In genomic region chr5:139371118-139371517, GRCm38 (mm10) we compare ENCODE assay signal across 8 mouse cellular contexts. TPM values are rescaled to one million over a fixed set of nuclear protein-coding genes. Genes with fewer than 3 reads are reported as not detected.
DNase-seq lines count a peak whose midpoint lies in the region; ATAC-seq and TF ChIP-seq lines count a peak whose summit lies in the region.

No protein-coding gene starts in this region.

- TF ChIP-seq CTCF in forebrain, postnatal 0 days (IDR thresholded peaks at IDR 0.05; ENCODE audit: low read depth) = no peak

- peak overlapping the region; percentile 72 for H3K4me3 ChIP-seq in heart, embryonic 13.5 days
- H3K4me3 ChIP-seq in ES-E14 (ENCODE audit: insufficient read depth in 1 of 2, low read depth in 1 of 2, low read length in 2 of 2, poor library complexity in 1 of 2, severe bottlenecking in 1 of 2) = no peak overlapping the region
- no peak overlapping the region; the same call in 1 of the 2 replicates for H3K4me3 ChIP-seq in forebrain, postnatal 0 days (ENCODE audit: low read depth, low read length)
- H3K4me3 ChIP-seq in liver, embryonic 16.5 days (ENCODE audit: low read depth, low read length) = peak overlapping the region; percentile 75

- no peaks in the 10 kb centered on the region for H3K27me3 ChIP-seq in heart, embryonic 13.5 days (replicated peaks)
- no peaks in the 10 kb centered on the region for H3K27me3 ChIP-seq in forebrain, postnatal 0 days (ENCODE audit: insufficient read depth, low read length)
- H3K27me3 ChIP-seq in liver, embryonic 16.5 days (ENCODE audit: control insufficient read depth, insufficient read depth, low read depth, low read length) = no peaks in the 10 kb centered on the region

- H3K36me3 ChIP-seq in heart, embryonic 13.5 days = no peaks in the 10 kb centered on the region
- no peaks in the 10 kb centered on the region for H3K36me3 ChIP-seq in ES-E14 (ENCODE audit: control insufficient read depth, insufficient read depth, low read length, poor library complexity, severe bottlenecking)
- H3K36me3 ChIP-seq in forebrain, postnatal 0 days (ENCODE audit: insufficient read depth) = no peaks in the 10 kb centered on the region
- H3K36me3 ChIP-seq in liver, embryonic 16.5 days (ENCODE audit: control insufficient read depth, insufficient read depth) = no peaks in the 10 kb centered on the region

- no peak for DNase-seq in heart, postnatal 4 days
- DNase-seq in ES-E14 (ENCODE audit: low read depth, low spot score) = no peak
- DNase-seq in forebrain, postnatal 0 days = no peak
- no peak for DNase-seq in adrenal gland, postnatal 4 days (ENCODE audit: low spot score in 2 of 2)
- no peak for DNase-seq in spleen, postnatal 4 days (ENCODE audit: low spot score in 2 of 2)
- DNase-seq in urinary bladder, postnatal 36 days (ENCODE audit: low spot score in 2 of 2) = no peak

- H3K9ac ChIP-seq in heart, embryonic 13.5 days = peak overlapping the region; percentile 96
- H3K9ac ChIP-seq in ES-E14 (ENCODE audit: insufficient read depth, low read depth, low read length, poor library complexity, severe bottlenecking) = peak overlapping the region; percentile 84; the same call in 1 of the 2 replicates
- 0 out of 2 replicates have a peak overlapping the region, but pooled peaks have one; percentile 96 for H3K9ac ChIP-seq in forebrain, postnatal 0 days
- H3K9ac ChIP-seq in liver, embryonic 16.5 days (ENCODE audit: low read depth, low read length) = peak overlapping the region; percentile 96

- in situ Hi-C loops in ES-E14 (cut with MboI; ENCODE audit: low sequenced_read_pairs in 2 of 2, unreplicated experiment in 2 of 2) = no loop called here

- H3K4me2 ChIP-seq in heart, embryonic 13.5 days = peak overlapping the region; percentile 88
- peak overlapping the region; percentile 92 for H3K4me2 ChIP-seq in forebrain, postnatal 0 days (ENCODE audit: low read depth)
- peak overlapping the region; percentile 98 for H3K4me2 ChIP-seq in liver, embryonic 16.5 days (ENCODE audit: low read depth, low read length)

- WGBS in heart, embryonic 13.5 days = 60% methylated on average over 5 of the region's 5 CpGs
- WGBS in forebrain, postnatal 0 days = 56% methylated on average over 5 of the region's 5 CpGs
- 67% methylated on average over 5 of the region's 5 CpGs for WGBS in liver, embryonic 16.5 days (ENCODE audit: insufficient replicate concordance)

- H3K4me1 ChIP-seq in heart, embryonic 13.5 days = peaks cover 42% of the 10 kb centered on the region
- H3K4me1 ChIP-seq in ES-E14 (ENCODE audit: control insufficient read depth in 2 of 2, insufficient read depth in 2 of 2, low read length in 2 of 2, poor library complexity in 1 of 2) = peaks cover 2 to 25% of the 10 kb centered on the region in 2 experiments; a peak in 3 of 4 replicates
- H3K4me1 ChIP-seq in forebrain, postnatal 0 days (ENCODE audit: insufficient read depth) = 0 out of 2 replicates have a peak, but pooled peaks cover 5% of the 10 kb centered on the region
- H3K4me1 ChIP-seq in liver, embryonic 16.5 days (ENCODE audit: control insufficient read depth, low read depth, low read length) = peaks cover 77% of the 10 kb centered on the region

- H3K27ac ChIP-seq in heart, embryonic 13.5 days (replicated peaks) = 0 out of 2 replicates have a peak overlapping the region, but pooled peaks have one; percentile 87
- H3K27ac ChIP-seq in ES-E14 (ENCODE audit: insufficient read depth, low read depth, low read length, poor library complexity, severe bottlenecking) = no peak overlapping the region
- H3K27ac ChIP-seq in forebrain, postnatal 0 days (ENCODE audit: low read depth, low read length) = no peak overlapping the region; the same call in 1 of the 2 replicates
- H3K27ac ChIP-seq in liver, embryonic 16.5 days (ENCODE audit: low read length) = peak overlapping the region; percentile 92

- no peak for ATAC-seq in heart, embryonic 13.5 days (ENCODE audit: extremely low read depth, insufficient number of reproducible peaks, low FRiP score, low TSS enrichment)
- no peak for ATAC-seq in forebrain, postnatal 0 days
- ATAC-seq in liver, embryonic 16.5 days (ENCODE audit: low read depth) = no peak

- H3K9me3 ChIP-seq in heart, embryonic 13.5 days = no peaks in the 10 kb centered on the region
- no peaks in the 10 kb centered on the region for H3K9me3 ChIP-seq in ES-E14 (ENCODE audit: control insufficient read depth, insufficient read depth, low read depth, low read length)
- H3K9me3 ChIP-seq in forebrain, postnatal 0 days (ENCODE audit: low read length) = no peaks in the 10 kb centered on the region
- H3K9me3 ChIP-seq in liver, embryonic 16.5 days (replicated peaks; ENCODE audit: control insufficient read depth, low read length) = no peaks in the 10 kb centered on the region

TF ChIP-seq in ES-E14, 5 proteins besides CTCF, POLR2A, EP300 and RAD21:
- TF ChIP-seq HCFC1 (IDR thresholded peaks at IDR 0.05; ENCODE audit: borderline replicate concordance, insufficient read depth, low read length) = no peak
- TF ChIP-seq MAFK (IDR thresholded peaks at IDR 0.05; ENCODE audit: insufficient read depth, low read depth, low read length) = peak; percentile 56; the same call in 1 of the 2 replicates

RNA-seq across cellular contexts. Expression of gene Gpr146, which starts 6.4 kb away (rescaled TPM):
- 7.0 and 8.8 TPM in 2 replicates for polyA plus RNA-seq in heart, embryonic 13.5 days (2015; fragmentation: Nextera tagmentation; extraction: Ambion mirVana)
- 10 to 100 TPM; 23.3 to 28.2 TPM for total RNA-seq in heart, postnatal 4 days (2021)
- 1.1 and 1.3 TPM in 2 replicates for total RNA-seq in ES-E14 (2012; rRNA removed)
- 3.2 and 3.3 TPM in 2 replicates for total RNA-seq in forebrain, postnatal 0 days (2014; rRNA removed)
- 2.4 and 2.8 TPM in 2 replicates for polyA plus RNA-seq in forebrain, postnatal 0 days (2015; fragmentation: Nextera tagmentation; extraction: Ambion mirVana)
- 20.6 and 24.1 TPM in 2 replicates for polyA plus RNA-seq in liver, embryonic 16.5 days (2015; fragmentation: Nextera tagmentation; extraction: Ambion mirVana)
- total RNA-seq in adrenal gland, postnatal 4 days (2021) = 10 to 100 TPM; 10.4 to 10.7 TPM

RNA-seq across cellular contexts. Expression of gene Cyp2w1, which starts 18.7 kb away (rescaled TPM):
- polyA plus RNA-seq in heart, embryonic 13.5 days (2015; fragmentation: Nextera tagmentation; extraction: Ambion mirVana) = not detected in 2 replicates
- not detected for total RNA-seq in heart, postnatal 4 days (2021)
- total RNA-seq in ES-E14 (2012; rRNA removed) = not detected in 2 replicates
- not detected in 2 replicates for total RNA-seq in forebrain, postnatal 0 days (2014; rRNA removed)
- not detected in 2 replicates for polyA plus RNA-seq in forebrain, postnatal 0 days (2015; fragmentation: Nextera tagmentation; extraction: Ambion mirVana)
- polyA plus RNA-seq in liver, embryonic 16.5 days (2015; fragmentation: Nextera tagmentation; extraction: Ambion mirVana) = 0.42 TPM in 1 of 2 replicates, not detected in the other
- total RNA-seq in adrenal gland, postnatal 4 days (2021) = not detected

RNA-seq across cellular contexts. Expression of gene Cox19, which starts 19.9 kb away (rescaled TPM):
- polyA plus RNA-seq in heart, embryonic 13.5 days (2015; fragmentation: Nextera tagmentation; extraction: Ambion mirVana) = 68.4 and 75.8 TPM in 2 replicates
- 10 to 100 TPM; 76.9 to 79.3 TPM for total RNA-seq in heart, postnatal 4 days (2021)
- total RNA-seq in ES-E14 (2012; rRNA removed) = 19.1 and 26.6 TPM in 2 replicates
- 108 and 109 TPM in 2 replicates for total RNA-seq in forebrain, postnatal 0 days (2014; rRNA removed)
- polyA plus RNA-seq in forebrain, postnatal 0 days (2015; fragmentation: Nextera tagmentation; extraction: Ambion mirVana) = 85.7 and 91.1 TPM in 2 replicates
- polyA plus RNA-seq in liver, embryonic 16.5 days (2015; fragmentation: Nextera tagmentation; extraction: Ambion mirVana) = 42.2 and 48.1 TPM in 2 replicates
- 10 to 100 TPM; 62.9 to 65.6 TPM for total RNA-seq in adrenal gland, postnatal 4 days (2021)

RNA-seq across cellular contexts. Expression of gene C130050O18Rik, which starts 34.0 kb away (rescaled TPM):
- polyA plus RNA-seq in heart, embryonic 13.5 days (2015; fragmentation: Nextera tagmentation; extraction: Ambion mirVana) = 0.24 and 0.34 TPM in 2 replicates
- under 1 TPM; 0.47 to 0.74 TPM for total RNA-seq in heart, postnatal 4 days (2021)
- 0.49 and 1.0 TPM in 2 replicates for total RNA-seq in ES-E14 (2012; rRNA removed)
- total RNA-seq in forebrain, postnatal 0 days (2014; rRNA removed) = not detected in 2 replicates
- 0.13 TPM in 1 of 2 replicates, not detected in the other for polyA plus RNA-seq in forebrain, postnatal 0 days (2015; fragmentation: Nextera tagmentation; extraction: Ambion mirVana)
- polyA plus RNA-seq in liver, embryonic 16.5 days (2015; fragmentation: Nextera tagmentation; extraction: Ambion mirVana) = 1.2 and 1.6 TPM in 2 replicates
- under 1 TPM; 0.48 to 0.93 TPM for total RNA-seq in adrenal gland, postnatal 4 days (2021)

RNA-seq across cellular contexts. Expression of gene Adap1, which starts 45.7 kb away (rescaled TPM):
- polyA plus RNA-seq in heart, embryonic 13.5 days (2015; fragmentation: Nextera tagmentation; extraction: Ambion mirVana) = 0.70 and 1.0 TPM in 2 replicates
- total RNA-seq in heart, postnatal 4 days (2021) = 1 to 10 TPM; 1.8 to 2.4 TPM
- 65.0 and 72.4 TPM in 2 replicates for total RNA-seq in ES-E14 (2012; rRNA removed)
- 188 and 200 TPM in 2 replicates for total RNA-seq in forebrain, postnatal 0 days (2014; rRNA removed)
- 114 and 128 TPM in 2 replicates for polyA plus RNA-seq in forebrain, postnatal 0 days (2015; fragmentation: Nextera tagmentation; extraction: Ambion mirVana)
- 1.1 and 1.3 TPM in 2 replicates for polyA plus RNA-seq in liver, embryonic 16.5 days (2015; fragmentation: Nextera tagmentation; extraction: Ambion mirVana)
- 1 to 10 TPM; 6.2 to 8.0 TPM for total RNA-seq in adrenal gland, postnatal 4 days (2021)

Comparison
In these comparisons a context has a peak if more than half of its experiments do, and no peak if none do; other contexts are left out.
1. H3K27ac ChIP-seq: peak in heart, embryonic 13.5 days (single experiment) and liver, embryonic 16.5 days (single experiment); none in ES-E14 (single experiment) and forebrain, postnatal 0 days (single experiment).
2. H3K4me3 ChIP-seq: peak in heart, embryonic 13.5 days (single experiment) and liver, embryonic 16.5 days (single experiment); none in ES-E14 (0 of 2) and forebrain, postnatal 0 days (single experiment).
3. Peak in every context shown above with its lines, with median percentiles within 50 percentile points of each other: H3K4me2 ChIP-seq and H3K9ac ChIP-seq.